Mouse (Mus musculus) stomach, postnatal 0 days (tissue): ENCODE data around the gene Sgcg.

Experiments
- CTCF ChIP-seq: IDR thresholded peaks from 2 replicates; pipeline ENCODE4 v1.5.1; 2016; ENCODE audit warnings: antibody characterized with exemption, low read depth, mild to moderate bottlenecking, moderate library complexity
- EP300 ChIP-seq: optimal IDR thresholded peaks from 2 replicates; pipeline ENCODE3; 2016; ENCODE audit warnings: antibody characterized with exemption

- TF ChIP-seq EP300 = no peak
- peak; percentile 54 for TF ChIP-seq CTCF
Measured at GRCm38 (mm10) chr14:61173229-61173628, 85.1 kb downstream of the Sgcg start.
